Mouse (Mus musculus): ENCODE data around the gene Gulp1. TPM values are rescaled to one million over a fixed set of nuclear protein-coding genes. Genes with fewer than 3 reads are reported as not detected.

The Gulp1 gene
- polyA plus RNA-seq, 1 experiment from 2014 or later = 7.3 TPM

DNA sequence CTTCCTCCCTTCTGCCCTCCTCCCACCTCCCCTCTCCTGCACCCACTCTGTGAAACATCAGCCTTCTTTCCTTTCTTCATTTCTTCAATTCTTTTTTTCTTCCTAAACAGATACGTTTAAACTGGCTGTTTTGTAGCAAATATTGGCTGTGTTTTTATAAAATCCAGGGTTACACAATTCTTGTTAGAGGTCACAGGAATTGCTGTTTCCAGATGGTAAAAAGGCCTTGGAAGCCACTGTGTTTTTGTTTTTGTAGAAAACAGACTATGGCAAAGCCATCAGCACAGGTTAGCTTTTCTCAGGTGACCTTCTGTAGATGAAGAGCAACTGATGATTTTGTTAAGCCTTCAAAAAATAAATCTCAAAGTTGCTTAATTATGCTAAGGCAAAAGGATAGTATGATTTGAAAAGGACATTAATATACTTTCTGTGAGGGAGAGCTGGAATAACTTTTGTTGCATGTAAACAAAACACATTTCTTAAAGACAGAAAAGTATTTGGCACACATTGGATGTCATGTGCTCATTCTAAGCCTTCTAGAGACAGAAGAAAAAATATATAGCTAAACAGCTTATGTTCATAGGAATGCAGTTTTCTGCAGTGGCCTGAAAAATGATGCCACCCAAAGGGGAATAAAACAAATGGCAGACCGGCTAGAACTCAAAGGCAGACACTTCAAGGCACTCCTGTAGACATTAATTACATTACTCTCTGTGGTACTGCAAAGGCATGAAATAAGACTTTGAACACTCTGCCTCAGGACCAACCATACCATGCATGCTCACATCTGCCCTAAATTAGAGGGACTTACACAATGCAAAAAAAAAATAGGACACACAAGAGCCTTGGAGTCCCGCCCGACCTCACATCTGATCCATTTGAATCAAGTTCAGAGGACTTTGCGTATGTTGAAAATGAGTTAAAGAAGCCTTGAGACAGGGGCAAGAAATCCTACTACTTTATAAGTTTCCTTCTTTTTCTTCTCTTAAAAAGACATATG is 199.7 kb downstream of the Gulp1 start:
- H3K4me2 ChIP-seq (replicated peaks) = no peak overlapping the region
- no peak overlapping the region for H3K9ac ChIP-seq (replicated peaks)
- 84% methylated on average over 5 of the region's 5 CpGs for WGBS
- H3K4me3 ChIP-seq = no peak overlapping the region
- H3K27ac ChIP-seq (replicated peaks) = no peak overlapping the region
- H3K36me3 ChIP-seq = no peaks in the 10 kb centered on the region
- ATAC-seq (replicated peaks) = no peak
- H3K4me1 ChIP-seq = no peaks in the 10 kb centered on the region
- H3K27me3 ChIP-seq = no peaks in the 10 kb centered on the region
- H3K9me3 ChIP-seq = no peaks in the 10 kb centered on the region

- no peaks in the 10 kb centered on the region for H3K4me1 ChIP-seq
- no peak overlapping the region for H3K4me2 ChIP-seq (replicated peaks)
- no peaks in the 10 kb centered on the region for H3K9me3 ChIP-seq
- H3K27ac ChIP-seq (replicated peaks) = no peak overlapping the region
- no peak for ATAC-seq (replicated peaks)
- no peak overlapping the region for H3K4me3 ChIP-seq
- no peaks in the 10 kb centered on the region for H3K36me3 ChIP-seq
- H3K27me3 ChIP-seq = no peaks in the 10 kb centered on the region
- WGBS = 55% methylated on average over 1 of the region's 1 CpGs
- no peak overlapping the region for H3K9ac ChIP-seq (replicated peaks)
Observed at GRCm38 (mm10) chr1:44778251-44778650, 226.9 kb downstream of the Gulp1 start.

- Histone ChIP-seq H3K4me2 (replicated peaks) (no peak overlapping the region), H3K4me1 (no peaks in the 10 kb centered on the region), H3K4me3 (no peak overlapping the region), H3K9me3 (no peaks in the 10 kb centered on the region), H3K36me3 (no peaks in the 10 kb centered on the region), H3K9ac (replicated peaks) (no peak overlapping the region), H3K27ac (replicated peaks) (no peak overlapping the region), H3K27me3 (no peaks in the 10 kb centered on the region)
- ATAC-seq (replicated peaks) = no peak
- WGBS = 88% methylated on average over 4 of the region's 4 CpGs
Observed at GRCm38 (mm10) chr1:44803594-44804372, 252.5 kb downstream of the Gulp1 start.

DNA sequence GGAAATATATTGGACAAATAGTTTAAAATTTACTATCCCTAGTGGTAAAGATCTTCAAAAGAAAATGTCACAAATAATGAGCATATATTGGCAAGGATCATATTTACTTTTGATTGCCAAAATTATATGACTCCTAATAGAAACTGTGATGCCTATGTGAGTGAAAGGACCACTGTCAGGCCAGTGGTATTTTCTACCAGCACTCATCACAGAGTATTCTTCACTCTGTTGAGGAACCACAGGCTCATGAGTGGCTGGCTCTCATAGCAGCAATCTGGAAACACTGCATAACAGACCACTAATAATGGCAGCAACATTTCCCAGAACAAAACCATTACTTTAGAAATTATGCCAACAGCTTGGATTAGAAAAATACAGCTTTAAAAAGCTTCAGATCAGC is 255.1 kb downstream of the Gulp1 start:
- H3K4me1 ChIP-seq = no peaks in the 10 kb centered on the region
- H3K4me3 ChIP-seq = no peak overlapping the region
- no peak for ATAC-seq (replicated peaks)
- H3K27me3 ChIP-seq = no peaks in the 10 kb centered on the region
- no peak overlapping the region for H3K4me2 ChIP-seq (replicated peaks)
- H3K36me3 ChIP-seq = no peaks in the 10 kb centered on the region
- H3K27ac ChIP-seq (replicated peaks) = no peak overlapping the region
- H3K9ac ChIP-seq (replicated peaks) = no peak overlapping the region
- no peaks in the 10 kb centered on the region for H3K9me3 ChIP-seq

GRCm38 (mm10) chr1:44810336-44810735 is 259.0 kb downstream of the Gulp1 start:
- no peaks in the 10 kb centered on the region for H3K4me1 ChIP-seq
- H3K27ac ChIP-seq (replicated peaks) = no peak overlapping the region
- H3K9me3 ChIP-seq = no peaks in the 10 kb centered on the region
- H3K9ac ChIP-seq (replicated peaks) = no peak overlapping the region
- no peak overlapping the region for H3K4me3 ChIP-seq
- no peak for ATAC-seq (replicated peaks)
- H3K27me3 ChIP-seq = no peaks in the 10 kb centered on the region
- no peak overlapping the region for H3K4me2 ChIP-seq (replicated peaks)
- 86% methylated on average over 2 of the region's 2 CpGs for WGBS
- no peaks in the 10 kb centered on the region for H3K36me3 ChIP-seq

GRCm38 (mm10) chr1:44833934-44834333 is 282.6 kb downstream of the Gulp1 start:
- WGBS = 91% methylated on average over 4 of the region's 4 CpGs
- no peaks in the 10 kb centered on the region for H3K27me3 ChIP-seq
- no peak overlapping the region for H3K9ac ChIP-seq (replicated peaks)
- H3K36me3 ChIP-seq = no peaks in the 10 kb centered on the region
- H3K4me3 ChIP-seq = no peak overlapping the region
- no peak overlapping the region for H3K27ac ChIP-seq (replicated peaks)
- H3K4me2 ChIP-seq (replicated peaks) = no peak overlapping the region
- H3K4me1 ChIP-seq = no peaks in the 10 kb centered on the region
- no peak for ATAC-seq (replicated peaks)
- H3K9me3 ChIP-seq = no peaks in the 10 kb centered on the region
